Mouse (Mus musculus) liver, embryonic 13.5 days (tissue): Measurements from ENCODE around the gene Prkn. TPM values are rescaled to one million over a fixed set of nuclear protein-coding genes. Genes with fewer than 3 reads are reported as not detected.

Experiments used
- ATAC-seq: fragments of 200-750 bp; cut with Nextera tagmentation; 2 replicates; pipeline ENCODE4 v1.8.0; 2017; ENCODE audit warnings: low read depth, mild to moderate bottlenecking, moderate number of reproducible peaks, moderate library complexity
- DNase-seq: peaks from one replicate; pipeline ENCODE4 v3.0.0; 2022
- H3K27ac ChIP-seq: fragments of 300-500 bp; sonication (generic); 2 replicates; pipeline ENCODE4 v1.5.1; 2015; ENCODE audit warnings: moderate library complexity, mild to moderate bottlenecking, inconsistent platforms
- H3K27me3 ChIP-seq: fragments of 300-500 bp; sonication (generic); 2 replicates; pipeline ENCODE4 v1.6.1; 2015; ENCODE audit warnings: mild to moderate bottlenecking, inconsistent platforms
- H3K36me3 ChIP-seq: fragments of 300-500 bp; sonication (generic); 2 replicates; pipeline ENCODE4 v1.6.1; 2015; ENCODE audit warnings: mild to moderate bottlenecking, inconsistent platforms
- H3K4me1 ChIP-seq: fragments of 300-500 bp; sonication (generic); replicated peaks from 2 replicates; pipeline ENCODE4 v1.6.1; 2015; ENCODE audit warnings: inconsistent platforms
- H3K4me2 ChIP-seq: fragments of 300-500 bp; sonication (generic); 2 replicates; pipeline ENCODE4 v1.6.1; 2015; ENCODE audit warnings: inconsistent platforms, mild to moderate bottlenecking, moderate library complexity
- H3K4me3 ChIP-seq: fragments of 300-500 bp; sonication (generic); replicated peaks from 2 replicates; pipeline ENCODE4 v1.5.1; 2015; ENCODE audit warnings: mild to moderate bottlenecking, inconsistent platforms
- H3K9ac ChIP-seq: fragments of 300-500 bp; sonication (generic); 2 replicates; pipeline ENCODE4 v1.6.1; 2015; ENCODE audit warnings: mild to moderate bottlenecking, inconsistent platforms
- H3K9me3 ChIP-seq: fragments of 300-500 bp; sonication (generic); replicated peaks from 2 replicates; pipeline ENCODE4 v1.6.1; 2016; ENCODE audit warnings: inconsistent platforms
- WGBS: fragments of 180-500 bp; shearing (Covaris S2); methylation state at CpG from one replicate; pipeline ENCODE4 v1.1.7; 2015; ENCODE audit not compliant: insufficient replicate concordance; 5-methylcytosine and 5-hydroxymethylcytosine counted together
- polyA plus RNA-seq: library from polyadenylated mRNA; unstranded; fragments of >200 nt; fragmentation: Nextera tagmentation; extraction: Ambion mirVana; gene quantifications from 2 replicates; pipeline ENCODE4 v1.2.1, GENCODE M21; 2015

Prkn gene
- polyA plus RNA-seq, 1 experiment from 2014 or later: 0.43 TPM

DNA sequence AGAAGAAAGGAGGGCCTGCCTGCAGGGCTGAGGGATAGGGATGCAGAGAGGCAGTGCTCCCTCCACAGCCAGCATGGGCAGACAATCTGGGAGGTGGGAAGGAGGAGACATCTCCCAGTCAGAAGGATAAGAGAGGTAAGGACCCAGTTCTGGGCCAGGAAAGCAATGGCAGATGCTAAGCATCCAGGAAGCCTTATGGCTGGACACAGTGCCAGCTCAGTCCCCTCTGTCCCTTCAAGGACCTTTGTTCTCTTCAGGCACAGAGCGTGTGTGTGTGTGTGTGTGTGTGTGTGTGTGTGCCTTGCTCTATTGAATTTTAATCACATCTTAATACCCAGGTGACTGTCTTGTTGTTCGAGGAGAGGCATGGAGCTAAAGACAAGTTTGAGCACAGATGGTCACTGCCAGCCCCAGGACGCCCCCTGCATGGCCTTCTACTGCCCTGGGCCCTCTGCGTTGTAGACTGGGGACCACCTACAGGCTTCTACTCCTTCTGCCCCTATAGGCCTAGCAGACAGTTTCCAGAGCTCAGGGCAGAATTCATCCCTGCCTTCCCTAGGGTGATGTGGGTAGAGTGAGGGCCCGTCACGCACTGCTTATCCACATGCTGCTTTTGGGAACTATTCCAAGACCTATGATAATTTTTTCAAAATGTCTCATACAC, 1252.8 kb downstream of the Prkn start:
- Histone ChIP-seq H3K4me1 (peaks cover 4% of the 10 kb centered on the region; the same call in 1 of the 2 replicates), H3K4me2 (no peak overlapping the region)
- 72% methylated on average over 6 of the region's 6 CpGs for WGBS

DNA sequence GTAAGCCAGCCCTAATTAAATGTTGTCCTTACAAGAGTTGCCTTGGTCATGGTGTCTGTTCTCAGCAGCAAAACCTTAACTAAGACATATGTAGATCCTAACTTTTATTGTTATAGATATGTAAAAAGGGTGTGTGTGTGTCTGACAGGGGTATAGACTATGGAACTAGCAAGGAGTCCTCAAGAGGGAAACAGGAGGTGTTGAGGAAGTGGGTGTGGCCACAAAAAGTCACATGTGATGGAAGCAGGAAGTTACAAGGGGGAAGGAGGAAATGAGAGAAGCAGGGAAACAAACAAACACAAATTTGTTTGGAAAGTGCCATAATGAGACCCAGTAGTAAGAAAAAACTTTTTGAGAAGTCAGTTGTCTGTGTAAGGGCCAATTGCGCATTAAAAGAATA, 1253.8 kb downstream of the Prkn start:
- no peaks in the 10 kb centered on the region for H3K36me3 ChIP-seq
- DNase-seq (no peak), ATAC-seq (no peak)
- no peaks in the 10 kb centered on the region for H3K9me3 ChIP-seq
- peaks cover 13% of the 10 kb centered on the region for H3K27me3 ChIP-seq
- peaks cover 4% of the 10 kb centered on the region; the same call in 1 of the 2 replicates for H3K4me1 ChIP-seq
- no peak overlapping the region for H3K9ac ChIP-seq
- H3K4me2 ChIP-seq: no peak overlapping the region
- no peak overlapping the region for H3K27ac ChIP-seq
- H3K4me3 ChIP-seq: no peak overlapping the region
- WGBS: 82% methylated on average over 1 of the region's 1 CpGs

More for the DNA sequence above, 1252.8 kb downstream of the Prkn start:
- DNase-seq: no peak
- H3K36me3 ChIP-seq: no peaks in the 10 kb centered on the region
- no peak overlapping the region for H3K9ac ChIP-seq
- no peaks in the 10 kb centered on the region for H3K9me3 ChIP-seq
- H3K27ac ChIP-seq: no peak overlapping the region
- no peak for ATAC-seq
- no peak overlapping the region for H3K4me3 ChIP-seq
- peaks cover 13% of the 10 kb centered on the region for H3K27me3 ChIP-seq

DNA sequence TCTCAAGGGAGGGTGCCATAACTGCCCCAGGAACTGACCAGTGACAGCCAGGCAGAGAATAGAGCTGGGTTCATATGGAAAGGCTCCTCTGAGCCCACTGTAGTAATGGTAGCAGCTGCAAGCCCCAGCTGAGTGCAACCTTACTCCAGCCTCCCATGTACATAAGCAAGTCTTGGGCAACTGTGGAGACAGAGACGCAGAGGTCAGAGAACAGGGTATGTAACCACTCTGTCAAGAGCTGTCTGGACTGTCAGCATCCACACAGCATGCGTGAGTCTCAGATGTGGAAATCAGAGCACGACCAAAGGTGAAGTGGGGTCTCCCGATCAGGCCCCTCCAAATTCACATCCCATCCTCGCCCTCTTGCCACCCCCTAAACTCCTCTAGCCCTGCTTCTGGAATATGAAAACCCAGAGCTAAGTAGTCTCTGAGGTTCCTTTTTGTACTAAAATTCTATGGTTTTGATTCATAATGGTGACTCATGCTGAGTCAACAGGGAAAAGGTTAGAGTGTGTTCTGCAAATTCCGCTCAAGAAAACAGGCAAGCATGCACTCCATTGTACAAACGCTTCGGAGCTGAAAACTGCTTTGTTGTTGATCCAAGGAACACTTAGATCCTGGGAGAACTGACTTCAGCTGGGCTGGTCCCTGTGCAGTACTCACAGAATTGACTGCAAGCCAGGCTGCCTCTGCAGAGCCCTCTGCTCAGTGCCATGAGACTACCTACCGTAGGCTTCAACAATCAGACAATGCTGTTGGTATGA, 1254.8 kb downstream of the Prkn start:
- DNase-seq: no peak
- Histone ChIP-seq H3K9ac (no peak overlapping the region), H3K4me3 (no peak overlapping the region), H3K4me2 (no peak overlapping the region), H3K27me3 (peaks cover 13% of the 10 kb centered on the region), H3K27ac (no peak overlapping the region), H3K36me3 (no peaks in the 10 kb centered on the region), H3K4me1 (peaks cover 3% of the 10 kb centered on the region; the same call in 1 of the 2 replicates), H3K9me3 (no peaks in the 10 kb centered on the region; the same call in 1 of the 2 replicates)
- WGBS: 76% methylated on average over 9 of the region's 9 CpGs
- ATAC-seq: no peak

DNA sequence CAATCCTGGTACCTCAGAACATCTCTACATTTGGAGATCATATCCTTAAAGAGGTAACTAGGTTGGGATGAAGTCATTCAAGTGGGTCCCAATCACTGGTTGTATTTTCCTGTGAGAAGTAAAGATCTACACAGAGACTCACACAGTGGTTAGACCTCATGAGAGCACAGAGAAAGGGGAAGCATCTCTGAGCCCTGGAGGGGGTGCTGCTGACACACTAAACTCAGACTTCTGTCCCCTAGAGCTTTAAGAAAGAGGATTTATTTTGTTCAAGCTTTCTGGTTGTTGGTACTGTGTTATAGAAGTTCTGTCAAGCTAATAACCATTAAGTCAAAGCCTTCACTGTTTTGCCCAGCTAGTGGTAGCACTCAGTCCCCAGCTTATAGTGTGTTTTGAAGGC, 1259.2 kb downstream of the Prkn start:
- no peak overlapping the region for H3K9ac ChIP-seq
- peaks cover 7% of the 10 kb centered on the region for H3K4me1 ChIP-seq
- ATAC-seq (no peak), DNase-seq (no peak)
- no peaks in the 10 kb centered on the region; the same call in 1 of the 2 replicates for H3K27me3 ChIP-seq
- no peak overlapping the region for H3K4me2 ChIP-seq
- H3K27ac ChIP-seq: no peak overlapping the region
- no peak overlapping the region for H3K4me3 ChIP-seq
- H3K9me3 ChIP-seq: no peaks in the 10 kb centered on the region; the same call in 1 of the 2 replicates
- no peaks in the 10 kb centered on the region for H3K36me3 ChIP-seq

DNA sequence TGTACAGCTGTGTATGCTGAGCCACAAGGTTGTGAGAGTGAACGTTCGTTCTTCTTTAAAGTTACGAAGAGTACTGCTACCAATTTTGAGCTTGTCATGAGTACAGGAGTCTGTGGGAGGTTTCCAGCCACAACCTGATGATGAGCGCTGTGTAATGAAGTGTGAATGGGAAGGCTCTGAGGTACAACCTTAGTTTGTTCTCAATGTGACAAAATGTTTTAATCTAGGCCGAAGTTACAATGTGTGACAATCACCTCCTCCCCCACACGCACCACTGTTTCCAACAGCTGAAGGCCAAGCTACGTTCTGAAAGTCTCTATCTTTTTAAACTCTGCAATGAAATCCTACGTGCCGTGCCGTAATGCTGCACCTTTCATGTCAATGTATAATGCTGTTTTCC, 1262.1 kb downstream of the Prkn start:
- H3K9me3 ChIP-seq: no peaks in the 10 kb centered on the region; the same call in 1 of the 2 replicates
- H3K36me3 ChIP-seq: no peaks in the 10 kb centered on the region
- peaks cover 20% of the 10 kb centered on the region for H3K4me1 ChIP-seq
- 85% methylated on average over 10 of the region's 10 CpGs for WGBS
- H3K9ac ChIP-seq: no peak overlapping the region
- DNase-seq (no peak), ATAC-seq (no peak)
- H3K4me3 ChIP-seq: no peak overlapping the region
- no peaks in the 10 kb centered on the region; the same call in 1 of the 2 replicates for H3K27me3 ChIP-seq
- no peak overlapping the region for H3K4me2 ChIP-seq
- no peak overlapping the region for H3K27ac ChIP-seq

DNA sequence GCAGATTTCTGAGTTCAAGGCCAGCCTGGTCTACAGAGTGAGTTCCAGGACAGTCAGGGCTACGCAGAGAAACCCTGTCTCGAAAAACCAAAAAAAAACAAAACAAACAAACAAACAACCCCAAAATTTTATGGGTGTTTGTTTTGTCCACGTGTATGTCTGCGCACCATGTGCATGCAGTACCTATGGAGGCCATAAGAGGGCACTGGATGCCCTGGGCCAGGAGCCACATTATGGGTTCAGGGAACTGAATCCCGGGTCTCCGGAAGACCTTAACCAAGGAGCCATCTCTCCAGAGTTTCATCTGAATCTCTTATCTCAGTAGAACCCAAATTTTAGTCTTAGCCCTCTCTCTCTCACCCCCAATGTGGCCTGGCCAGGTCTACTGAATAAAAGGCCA, 1263.6 kb downstream of the Prkn start:
- Histone ChIP-seq H3K27me3 (no peaks in the 10 kb centered on the region), H3K27ac (peak overlapping the region; percentile 75; the same call in 1 of the 2 replicates), H3K9me3 (no peaks in the 10 kb centered on the region; the same call in 1 of the 2 replicates), H3K9ac (peak overlapping the region; percentile 55; the same call in 1 of the 2 replicates), H3K4me3 (no peak overlapping the region), H3K4me1 (peaks cover 20% of the 10 kb centered on the region), H3K4me2 (peak overlapping the region; percentile 38; the same call in 1 of the 2 replicates), H3K36me3 (no peaks in the 10 kb centered on the region)
- WGBS: 62% methylated on average over 6 of the region's 6 CpGs
- ATAC-seq (no peak), DNase-seq (peak; percentile 20)

DNA sequence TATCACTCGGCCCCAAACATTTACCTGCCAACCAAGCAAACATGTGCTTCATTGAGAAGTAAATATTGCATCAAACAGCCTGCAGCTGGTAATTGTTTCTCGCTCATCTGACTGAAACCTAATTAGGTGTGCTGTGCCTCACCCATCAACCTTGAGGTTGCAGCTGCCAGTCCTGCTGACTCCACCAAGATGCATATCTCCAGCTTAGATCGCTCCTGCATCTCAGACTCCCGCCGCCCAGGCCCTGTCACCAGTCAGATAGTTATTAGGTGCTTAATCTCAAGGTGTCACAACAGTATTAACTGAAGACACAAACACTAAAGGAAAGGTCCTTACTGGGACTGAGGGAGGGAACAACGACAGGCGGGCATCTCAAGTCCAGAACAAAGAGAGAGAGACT, 1264.1 kb downstream of the Prkn start:
- Histone ChIP-seq H3K4me3 (no peak overlapping the region), H3K27ac (peak overlapping the region; percentile 75), H3K9ac (peak overlapping the region; percentile 55), H3K27me3 (no peaks in the 10 kb centered on the region), H3K36me3 (no peaks in the 10 kb centered on the region), H3K4me1 (peaks cover 20% of the 10 kb centered on the region), H3K9me3 (no peaks in the 10 kb centered on the region; the same call in 1 of the 2 replicates), H3K4me2 (peak overlapping the region; percentile 38)
- ATAC-seq (peak; percentile 82), DNase-seq (peak; percentile 35)
- WGBS: 34% methylated on average over 7 of the region's 7 CpGs

DNA sequence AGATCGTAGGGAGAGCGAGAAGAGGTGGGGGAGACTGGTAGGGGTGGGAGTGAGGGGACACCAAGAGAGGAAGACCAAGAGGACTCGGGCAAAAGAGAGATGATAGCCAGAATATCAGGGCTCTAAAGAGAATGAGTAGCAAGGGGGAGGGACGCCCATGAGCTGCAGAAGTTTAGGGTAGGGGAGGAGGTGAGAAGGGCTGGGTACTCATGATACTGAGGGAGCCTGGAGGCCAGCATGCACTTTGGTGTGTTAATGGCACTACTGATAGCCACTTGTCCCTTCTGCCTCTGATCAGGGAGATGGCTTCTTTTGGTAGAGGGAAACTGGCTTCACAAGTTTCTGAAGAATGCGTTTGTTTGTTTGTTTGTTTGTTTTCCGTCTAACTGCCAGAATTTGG, 1264.5 kb downstream of the Prkn start:
- Histone ChIP-seq H3K4me1 (peaks cover 20% of the 10 kb centered on the region), H3K27ac (peak overlapping the region; percentile 75), H3K4me2 (peak overlapping the region; percentile 38), H3K9ac (peak overlapping the region; percentile 55), H3K4me3 (no peak overlapping the region), H3K36me3 (no peaks in the 10 kb centered on the region), H3K27me3 (no peaks in the 10 kb centered on the region), H3K9me3 (no peaks in the 10 kb centered on the region; the same call in 1 of the 2 replicates)
- DNase-seq (peak; percentile 36), ATAC-seq (peak; percentile 90)
- 58% methylated on average over 6 of the region's 6 CpGs for WGBS

DNA sequence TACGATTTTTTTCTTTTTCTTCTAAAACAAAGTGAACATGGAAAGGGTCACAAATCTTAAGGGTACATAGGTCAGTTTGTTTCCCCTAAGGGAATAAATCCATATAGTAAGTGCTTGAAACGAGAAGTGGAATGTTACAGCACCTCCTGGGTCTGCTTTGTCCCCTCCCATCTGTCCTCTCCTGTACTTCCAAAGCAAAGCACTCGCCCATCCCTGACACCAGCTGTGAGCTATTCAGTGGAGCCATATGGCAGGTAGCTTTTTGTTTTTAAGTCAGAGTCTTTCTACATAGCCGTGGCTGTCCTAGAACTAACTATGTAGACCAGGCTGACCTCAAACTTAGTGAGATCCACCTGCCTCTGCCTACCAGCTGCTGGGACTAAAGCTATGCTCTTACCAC, 1266.1 kb downstream of the Prkn start:
- WGBS: 61% methylated on average over 4 of the region's 4 CpGs
- Histone ChIP-seq H3K9me3 (no peaks in the 10 kb centered on the region), H3K4me3 (no peak overlapping the region), H3K4me2 (no peak overlapping the region), H3K4me1 (peaks cover 20% of the 10 kb centered on the region), H3K9ac (no peak overlapping the region), H3K36me3 (no peaks in the 10 kb centered on the region), H3K27me3 (no peaks in the 10 kb centered on the region), H3K27ac (no peak overlapping the region)
- DNase-seq: no peak
- no peak for ATAC-seq
